Mouse (Mus musculus): ENCODE results near the gene B230118H07Rik.

The B230118H07Rik gene

DNA sequence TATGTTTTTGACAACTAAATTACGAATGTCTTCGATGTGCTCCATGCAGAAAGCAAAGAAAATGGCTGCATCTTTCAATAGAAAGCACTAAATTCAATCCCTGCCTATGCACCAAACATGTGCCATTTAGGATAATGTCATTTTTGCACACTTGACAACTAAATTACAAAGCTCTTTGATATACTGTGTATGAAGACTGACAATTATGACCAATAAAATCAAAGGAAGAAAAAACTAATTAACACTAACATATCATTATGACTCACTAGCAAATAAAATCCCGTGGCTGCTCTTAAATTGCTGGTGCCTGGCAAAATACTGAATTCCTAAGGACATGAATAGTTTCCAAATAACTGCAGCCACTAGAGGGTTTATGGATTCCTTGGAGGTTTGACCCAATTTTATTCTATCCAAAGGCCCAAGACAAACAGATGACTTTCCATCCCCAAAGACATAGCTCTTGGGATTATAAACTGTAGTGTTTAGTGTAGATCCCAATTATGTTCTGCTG is 9.4 kb downstream of the B230118H07Rik start:
- in situ Hi-C loops (cut with MboI; ENCODE audit: low sequenced_read_pairs) = no loop called here

DNA sequence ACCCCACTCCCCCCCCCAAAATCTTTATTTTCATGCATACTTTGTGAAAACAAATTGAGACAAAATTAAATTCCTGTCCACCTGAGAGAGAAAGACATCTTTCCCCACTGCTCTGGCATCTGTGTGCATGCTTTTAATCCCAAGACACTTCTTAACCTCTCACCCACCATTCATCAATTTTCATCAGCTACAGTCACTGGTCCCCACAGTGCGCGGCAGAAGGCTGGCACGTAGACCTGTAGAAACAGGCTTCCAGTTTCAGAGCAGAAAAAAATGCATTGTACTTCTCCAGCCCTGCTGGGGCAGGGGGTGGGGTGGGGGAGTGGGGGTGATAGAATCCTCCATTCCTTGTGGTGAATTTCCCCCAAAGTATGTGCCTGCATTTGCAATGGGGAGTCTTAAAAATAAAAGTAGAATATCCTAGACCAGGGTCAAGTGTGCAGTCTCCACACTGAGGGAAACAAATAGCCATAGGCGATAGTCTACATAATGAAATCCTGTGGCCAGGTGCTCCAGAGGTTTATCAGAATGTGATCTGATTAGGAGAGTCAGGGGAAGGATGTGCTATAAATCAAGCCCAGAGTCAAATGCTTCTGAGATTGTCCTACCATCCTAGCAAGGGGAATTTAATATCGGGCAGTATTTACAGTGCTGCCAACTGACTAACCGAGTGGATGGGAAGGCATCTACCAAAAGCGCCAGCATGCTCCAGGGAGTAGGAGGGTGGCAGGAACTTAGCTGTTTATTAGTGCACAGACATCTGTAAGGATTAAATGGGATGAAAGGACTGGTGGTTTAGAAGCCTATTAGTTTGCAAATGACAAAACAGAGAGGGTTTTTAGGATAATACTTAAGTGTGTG is 10.1 kb downstream of the B230118H07Rik start:
- in situ Hi-C loops (cut with MboI; ENCODE audit: low sequenced_read_pairs) = no loop called here

DNA sequence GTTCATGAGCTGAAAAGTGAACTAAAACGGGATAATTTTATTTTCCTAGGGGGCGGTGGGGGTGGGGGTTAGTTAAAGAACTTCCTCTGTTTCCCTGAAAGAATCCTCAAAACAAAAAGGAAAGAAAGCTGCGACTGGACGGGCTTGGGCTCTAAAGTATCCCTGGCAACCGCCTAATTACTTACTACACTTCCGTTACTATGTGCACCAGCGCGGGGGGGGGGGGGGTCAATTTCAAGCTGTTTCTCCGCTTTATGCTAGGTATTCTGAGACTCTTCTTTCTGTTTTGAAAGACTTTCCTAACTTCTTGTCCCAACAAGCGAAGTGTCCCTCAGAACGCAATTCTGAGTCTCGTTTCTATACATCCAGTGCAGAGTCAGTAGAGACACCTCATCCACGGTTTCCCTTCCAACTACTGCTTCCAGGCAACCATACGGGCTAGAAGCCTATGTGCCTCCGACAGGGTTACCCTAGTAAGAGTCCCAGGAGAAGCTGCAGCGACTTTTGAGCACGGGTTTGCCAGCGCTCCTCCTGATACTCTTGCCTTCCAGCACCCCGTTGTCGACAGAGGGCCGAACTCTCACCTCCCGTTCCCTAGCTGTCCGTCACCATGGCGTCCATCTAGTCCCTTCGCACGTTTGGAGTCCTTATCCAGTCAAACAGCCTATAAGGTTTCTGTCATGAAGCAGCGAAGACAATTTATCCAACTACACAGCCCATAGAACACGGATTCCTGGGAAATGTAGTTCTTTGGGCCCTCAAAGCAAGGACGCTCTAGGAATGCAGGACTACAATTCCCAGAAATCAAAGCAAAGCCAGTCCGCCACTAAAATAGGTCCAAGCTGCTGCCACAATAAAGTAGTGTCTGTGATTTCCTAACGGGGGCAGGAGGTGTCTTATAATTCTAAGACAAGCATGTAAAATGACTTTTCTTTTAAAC is 20.8 kb downstream of the B230118H07Rik start:
- in situ Hi-C loops (cut with MboI; ENCODE audit: low sequenced_read_pairs) = no loop called here

DNA sequence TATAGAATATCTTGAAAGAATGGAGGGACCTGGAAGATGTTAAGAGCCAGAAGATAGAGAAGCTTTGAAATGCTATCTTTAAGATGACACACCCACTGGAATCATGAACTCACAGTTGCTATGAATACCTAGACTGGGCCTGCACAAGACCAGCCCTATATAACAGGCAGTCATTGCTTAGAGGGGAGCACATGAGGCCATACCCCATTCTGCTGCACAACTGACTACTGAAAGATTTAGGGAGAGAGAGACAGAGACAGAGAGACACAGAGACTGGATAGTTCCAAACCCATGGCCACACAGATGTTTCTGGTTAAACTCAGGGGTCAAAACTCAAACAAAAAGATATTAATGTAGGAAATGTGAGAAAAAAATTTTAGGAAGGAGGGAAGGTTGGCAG is 22.1 kb downstream of the B230118H07Rik start:
- in situ Hi-C loops (cut with MboI; ENCODE audit: low sequenced_read_pairs) = no loop called here

DNA sequence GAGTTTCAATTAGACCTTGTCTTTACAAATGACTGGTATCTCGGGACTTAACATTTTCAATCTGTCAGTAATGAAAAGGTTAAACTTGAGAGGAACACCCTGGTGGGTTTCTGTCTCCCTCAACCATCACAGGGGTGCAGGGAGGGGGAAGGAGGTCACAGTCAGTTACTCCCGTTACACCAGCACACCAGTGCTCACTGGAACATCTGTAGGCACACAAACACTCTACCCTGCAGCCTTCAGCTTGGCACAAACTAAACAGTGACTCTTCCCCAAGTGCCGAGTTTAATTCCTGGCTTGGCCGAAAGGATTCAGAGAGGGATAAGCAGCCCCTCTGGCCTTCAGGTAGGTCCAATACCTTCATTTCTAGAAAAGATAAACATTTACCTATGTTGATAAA is 24.8 kb downstream of the B230118H07Rik start, which contains the start of gene Rag2:
TSS of gene Rag2 (plus strand) at position 193 of the 400 bp plus-strand sequence.
- in situ Hi-C loops (cut with MboI; ENCODE audit: low sequenced_read_pairs) = no loop called here

DNA sequence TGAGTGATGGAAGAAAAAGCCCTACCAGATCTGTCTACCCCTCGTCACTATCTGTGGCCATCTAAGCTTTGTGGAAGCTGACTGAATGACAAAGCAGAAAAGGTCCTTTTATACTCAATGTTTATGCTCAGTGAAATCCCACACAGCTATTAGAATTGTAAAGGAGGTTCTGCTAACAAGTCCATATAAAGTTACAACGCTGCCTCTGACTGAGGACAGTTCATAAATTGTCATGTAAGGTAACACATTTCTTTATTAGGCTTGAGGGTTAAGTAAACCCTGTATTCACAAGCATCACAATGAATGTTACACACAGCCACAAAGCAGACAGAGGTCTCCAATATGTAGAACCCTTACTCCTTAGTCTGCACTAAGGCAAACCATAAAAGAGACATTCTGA is 25.3 kb downstream of the B230118H07Rik start:
- in situ Hi-C loops (cut with MboI; ENCODE audit: low sequenced_read_pairs) = no loop called here

DNA sequence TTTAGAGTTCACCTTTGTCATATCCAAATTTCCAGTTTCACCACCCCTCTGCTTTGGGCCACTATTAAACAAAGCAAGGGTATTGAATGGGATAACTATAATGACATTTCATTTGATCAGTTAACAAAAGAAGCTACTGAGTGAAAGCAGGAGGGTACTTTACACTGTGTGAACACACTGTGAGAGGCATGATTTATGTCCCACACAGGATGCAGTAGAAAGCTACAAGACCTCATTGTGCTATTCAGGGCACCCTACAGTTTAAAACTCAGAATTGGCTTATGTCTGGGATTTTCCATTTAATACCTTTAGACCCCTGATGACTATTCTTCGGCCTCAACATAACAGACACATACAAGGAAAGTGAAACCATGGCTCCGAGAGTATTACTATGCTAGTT is 26.3 kb downstream of the B230118H07Rik start:
- in situ Hi-C loops (cut with MboI; ENCODE audit: low sequenced_read_pairs) = no loop called here

DNA sequence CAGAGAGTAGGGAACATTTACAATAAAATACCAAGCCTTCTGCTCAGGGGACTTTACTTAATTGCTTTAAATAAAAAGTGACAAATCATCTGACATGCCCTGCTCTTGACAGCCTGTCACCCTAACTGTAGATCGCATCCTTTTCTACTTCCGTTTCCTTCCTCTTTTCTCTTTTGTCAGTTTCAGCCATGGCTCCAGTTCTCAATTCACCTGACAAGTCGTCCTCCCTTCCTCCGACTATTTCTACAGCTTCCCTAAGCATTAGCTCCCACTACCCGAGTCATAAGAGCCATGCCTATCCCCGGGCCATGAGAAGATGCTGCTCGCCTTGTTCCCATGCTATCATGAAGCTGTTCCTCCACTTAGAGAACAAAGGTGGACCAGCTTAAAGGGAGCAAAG is 27.7 kb downstream of the B230118H07Rik start:
- in situ Hi-C loops (cut with MboI; ENCODE audit: low sequenced_read_pairs) = no loop called here

DNA sequence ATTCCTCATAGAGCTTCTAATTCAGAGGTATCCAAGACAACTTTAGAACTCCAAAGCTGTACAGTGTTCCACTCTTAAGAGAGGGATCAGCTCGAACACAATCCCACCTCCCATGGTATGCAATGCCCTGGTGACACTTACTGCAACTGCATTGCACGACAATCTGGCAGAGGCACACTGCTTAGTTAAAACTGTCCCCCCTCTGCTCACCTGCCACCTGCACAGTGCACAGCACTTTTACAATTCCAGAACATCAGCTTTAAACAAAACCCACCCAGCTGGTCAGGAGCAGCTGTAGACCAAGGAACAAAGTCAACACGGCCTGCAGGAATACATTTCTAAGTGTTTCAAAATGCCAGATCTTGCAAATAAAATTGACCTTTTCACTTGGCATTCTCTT is 28.4 kb downstream of the B230118H07Rik start:
- in situ Hi-C loops (cut with MboI; ENCODE audit: low sequenced_read_pairs) = no loop called here

DNA sequence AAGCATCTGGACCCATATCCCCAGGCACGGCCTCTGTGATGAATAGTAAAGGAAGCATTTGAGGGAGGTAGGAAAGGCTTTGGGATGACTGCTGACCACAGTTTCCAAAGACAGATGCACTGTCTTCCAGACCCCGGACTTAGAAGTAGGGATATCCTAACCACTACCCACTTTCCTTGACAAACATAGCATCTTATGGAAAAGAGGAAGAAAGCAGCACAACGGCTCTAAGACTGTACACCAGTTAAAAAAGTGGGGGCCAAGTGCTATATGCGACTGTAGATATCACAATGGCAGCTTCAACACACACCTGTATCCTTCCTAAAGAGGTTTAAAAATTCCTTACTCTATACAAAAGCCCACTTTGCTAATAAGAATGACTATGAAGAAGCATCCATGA is 31.0 kb downstream of the B230118H07Rik start:
- in situ Hi-C loops (cut with MboI; ENCODE audit: low sequenced_read_pairs) = no loop called here

DNA sequence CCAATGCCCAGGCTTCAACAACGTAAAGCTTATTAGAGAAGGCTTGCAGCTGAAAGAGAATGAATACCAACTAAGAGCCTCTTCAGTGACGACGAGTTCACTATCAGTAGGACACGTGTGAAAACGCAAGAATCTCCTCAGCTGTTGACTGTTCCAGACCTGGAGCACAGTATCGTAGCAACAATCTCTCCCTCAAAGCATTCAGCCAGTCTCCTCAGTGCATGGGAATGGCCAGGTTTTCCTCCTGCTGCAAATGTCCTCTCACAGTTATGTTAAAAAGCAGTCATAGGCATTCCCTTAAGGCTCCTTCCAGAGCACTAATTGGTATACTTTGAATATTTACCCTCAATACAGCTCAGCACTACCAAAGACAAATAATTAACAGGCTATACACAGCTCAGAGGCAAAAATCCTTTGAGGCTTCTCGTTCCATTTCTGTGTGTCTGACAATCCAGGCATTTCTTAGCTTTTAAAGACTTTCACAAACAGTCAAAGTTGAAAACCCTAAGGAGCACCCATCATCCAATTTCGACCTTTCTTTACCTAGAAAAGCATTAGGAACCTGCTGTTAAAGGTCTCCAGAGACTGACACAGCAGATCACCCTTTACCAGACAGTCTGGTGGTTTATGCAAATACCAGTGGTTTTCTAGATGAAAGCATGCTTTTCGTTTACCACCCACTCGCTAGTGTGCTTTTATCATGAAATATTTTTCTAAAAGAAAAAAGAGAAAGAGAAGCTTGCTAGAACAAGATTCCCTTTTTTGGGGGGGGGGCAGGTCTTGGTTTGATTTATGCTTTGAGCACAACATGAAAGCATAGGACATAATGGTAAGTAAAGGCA is 33.6 kb downstream of the B230118H07Rik start:
- in situ Hi-C loops (cut with MboI; ENCODE audit: low sequenced_read_pairs) = no loop called here

DNA sequence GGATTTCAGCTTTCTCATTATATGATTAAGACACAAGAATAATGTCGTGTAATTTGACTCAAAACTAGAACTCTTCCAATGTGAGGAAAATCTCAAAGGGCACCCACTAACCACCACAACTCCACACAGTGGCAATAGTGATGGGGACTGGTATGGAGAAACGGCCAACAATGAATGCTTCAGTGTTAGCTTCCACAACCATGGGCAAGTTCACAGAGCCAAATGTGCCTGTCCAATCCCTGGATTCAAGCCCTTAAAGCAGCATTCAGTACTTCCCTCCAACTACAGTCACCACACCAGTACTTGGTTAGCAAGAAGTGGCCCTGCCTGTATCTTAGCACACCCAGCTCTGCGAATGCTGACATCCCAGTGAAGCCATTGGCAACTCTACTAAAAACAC is 38.5 kb downstream of the B230118H07Rik start:
- in situ Hi-C loops (cut with MboI; ENCODE audit: low sequenced_read_pairs) = no loop called here

DNA sequence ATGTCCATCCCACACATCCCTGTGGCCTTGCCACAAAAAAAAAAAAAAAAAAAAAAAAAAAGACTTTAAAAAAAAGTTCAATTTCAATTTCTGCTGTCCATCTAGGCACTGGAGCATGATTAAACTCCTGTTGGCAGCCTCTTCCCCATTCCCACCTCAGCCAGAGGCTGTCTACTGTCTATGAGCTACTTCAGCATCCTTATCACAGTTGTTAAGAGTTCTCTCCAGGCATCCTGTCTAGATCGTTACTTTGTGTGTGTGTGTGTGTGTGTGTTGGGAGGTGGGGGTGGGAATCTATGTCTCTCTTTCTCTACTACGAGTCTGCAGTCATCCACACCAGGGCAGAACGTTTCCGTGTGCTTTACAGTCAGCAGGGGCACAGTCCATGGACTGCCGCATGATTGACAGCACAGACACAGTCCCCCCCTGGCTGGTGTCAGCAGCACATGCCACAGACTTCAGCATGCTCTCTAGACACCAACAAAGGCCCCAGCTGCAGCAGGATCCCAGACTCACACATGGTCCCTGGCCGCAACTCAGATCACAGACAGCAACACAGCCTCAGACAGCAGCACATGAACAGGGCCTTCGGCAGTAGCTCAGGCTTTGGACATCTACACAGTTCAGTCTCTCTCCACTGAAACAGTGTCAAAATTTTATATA is 41.0 kb downstream of the B230118H07Rik start:
- in situ Hi-C loops (cut with MboI; ENCODE audit: low sequenced_read_pairs) = no loop called here

DNA sequence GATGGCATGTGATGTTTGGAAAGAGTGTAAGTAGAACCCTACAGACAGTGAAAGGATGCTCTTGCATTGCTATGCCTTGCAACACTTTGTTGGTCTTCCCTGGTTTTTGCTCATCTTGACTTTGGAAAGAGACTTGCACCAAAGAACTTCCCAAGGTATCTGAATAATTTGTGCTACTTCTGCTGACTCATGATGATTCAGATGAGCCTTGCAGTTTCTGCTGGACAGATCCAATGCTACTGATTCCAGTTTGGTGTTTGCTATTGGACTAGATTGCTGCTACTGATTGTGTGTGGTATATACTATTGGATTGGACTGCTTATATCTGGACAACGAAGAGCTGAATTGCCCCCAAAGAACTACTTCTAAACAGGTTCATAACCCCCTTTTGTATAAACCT is 46.2 kb downstream of the B230118H07Rik start:
- in situ Hi-C loops (cut with MboI; ENCODE audit: low sequenced_read_pairs) = no loop called here

DNA sequence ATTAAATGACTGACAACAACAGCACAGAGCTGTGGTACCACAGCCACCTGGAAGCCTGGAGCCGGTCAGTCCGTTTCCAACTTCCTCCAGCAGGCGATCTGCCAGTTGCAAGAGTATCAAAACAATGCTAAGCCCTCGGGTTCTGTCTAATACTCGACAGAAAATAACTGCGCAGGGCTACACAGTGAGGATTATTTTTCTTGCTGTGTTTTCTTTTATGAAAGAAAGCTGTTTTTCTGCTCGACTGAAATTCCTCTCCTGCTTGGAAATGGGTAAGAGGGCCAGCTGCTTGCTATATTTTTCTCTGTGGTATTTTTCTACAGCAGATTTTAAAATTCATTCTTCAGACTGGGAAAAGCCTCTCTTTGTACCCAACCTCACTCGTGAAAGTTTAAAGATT is 48.6 kb downstream of the B230118H07Rik start:
- in situ Hi-C loops (cut with MboI; ENCODE audit: low sequenced_read_pairs) = no loop called here

DNA sequence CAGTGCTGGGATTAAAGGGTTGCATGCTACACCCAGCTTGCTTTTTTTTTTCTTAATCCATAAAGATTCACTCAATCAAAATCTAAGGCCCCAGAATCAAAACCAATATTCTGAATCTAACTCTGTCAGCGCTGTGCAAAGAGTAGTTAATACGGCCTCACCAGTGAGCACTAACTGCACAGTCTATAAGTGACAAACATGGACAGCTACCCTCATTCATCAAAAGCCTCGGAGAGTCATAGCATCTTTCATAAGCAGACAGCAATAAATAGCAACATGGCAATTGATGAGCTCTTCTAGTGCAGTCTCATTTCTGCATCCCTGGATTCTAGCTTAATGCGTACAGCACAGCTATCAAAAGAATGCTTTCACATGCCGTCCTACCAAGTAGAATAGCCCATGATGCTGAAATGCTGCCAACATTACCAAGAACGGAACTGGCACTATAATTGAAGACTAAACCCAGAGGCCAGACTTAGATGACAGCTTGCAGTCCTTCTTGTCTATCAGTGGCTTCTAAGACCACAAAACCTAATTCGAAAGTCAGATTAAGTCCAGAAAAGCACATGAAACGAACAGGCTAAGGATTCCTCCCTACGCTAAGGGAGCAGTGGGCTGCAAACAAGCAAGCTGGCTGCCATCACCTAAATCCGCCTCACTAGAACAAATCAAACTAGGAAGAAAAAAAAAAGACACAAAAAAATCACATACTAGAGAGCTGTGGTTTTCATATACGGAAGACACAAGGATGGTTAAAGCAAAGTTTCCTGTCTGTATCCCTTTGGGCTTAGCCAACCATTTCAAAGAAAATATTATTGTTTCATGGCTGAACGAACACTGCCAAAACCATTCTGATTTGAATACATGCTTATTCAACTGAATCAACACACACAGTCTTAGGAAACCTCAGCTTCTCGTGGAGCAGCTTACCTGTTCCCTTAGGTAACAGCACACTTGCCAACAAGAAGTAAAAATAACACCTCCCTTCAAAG is 50.8 kb downstream of the B230118H07Rik start:
- in situ Hi-C loops (cut with MboI; ENCODE audit: low sequenced_read_pairs) = no loop called here

DNA sequence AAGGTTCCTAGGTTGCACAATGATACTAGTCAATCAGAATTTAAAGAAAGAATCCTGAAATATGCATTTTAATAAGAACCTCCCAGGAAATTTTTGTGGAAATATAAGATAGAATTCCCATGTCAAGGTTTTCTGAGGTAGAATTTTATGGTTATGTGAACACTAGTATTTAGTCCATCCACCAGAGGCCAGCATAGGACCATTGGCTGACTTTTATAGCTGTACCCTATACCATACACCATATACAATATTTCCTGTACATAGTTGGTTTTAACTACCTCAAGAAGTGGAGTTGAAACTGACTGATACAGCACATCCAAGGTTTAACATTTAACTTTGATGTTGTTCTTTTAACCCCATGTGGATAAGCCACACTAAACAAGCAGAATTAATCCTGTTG is 52.1 kb downstream of the B230118H07Rik start:
- in situ Hi-C loops (cut with MboI; ENCODE audit: low sequenced_read_pairs) = no loop called here

DNA sequence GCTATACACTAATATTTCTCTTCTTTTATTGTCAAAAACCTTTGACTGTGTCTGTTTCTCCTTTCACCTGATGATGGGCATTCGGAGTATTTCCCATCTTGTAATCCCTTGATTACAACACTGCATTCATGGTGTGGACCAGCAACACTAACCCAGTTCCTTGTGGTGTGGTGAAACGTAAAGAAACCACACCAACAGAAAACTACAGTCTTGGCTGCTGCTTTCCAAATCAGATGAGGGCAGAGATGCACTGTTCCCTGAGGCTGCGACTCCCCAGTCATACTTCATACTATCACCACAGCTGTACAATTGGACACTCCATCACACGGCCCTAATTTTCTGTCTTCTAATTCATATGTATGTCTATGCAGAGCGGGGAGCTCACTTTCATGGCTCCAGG is 54.7 kb downstream of the B230118H07Rik start:
- in situ Hi-C loops (cut with MboI; ENCODE audit: low sequenced_read_pairs) = no loop called here

DNA sequence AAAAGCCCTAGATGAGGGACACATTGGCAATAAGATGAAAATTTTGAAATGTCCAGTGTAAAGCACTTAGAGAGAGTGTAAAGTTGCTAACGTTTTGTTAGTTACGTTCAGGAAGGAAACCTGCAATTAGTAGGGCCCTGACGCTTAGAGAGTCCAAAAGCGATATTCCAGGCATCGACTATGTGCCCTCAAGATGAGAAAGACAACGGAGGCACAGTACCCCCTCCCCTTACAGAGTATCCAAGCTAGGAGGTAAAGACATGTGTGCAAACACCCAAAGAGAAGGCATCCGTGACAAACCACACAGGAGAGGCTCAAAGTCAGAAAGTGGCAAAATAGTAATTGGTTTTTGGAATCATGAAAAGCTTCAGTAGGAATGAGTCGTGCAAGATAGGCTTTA is 56.4 kb downstream of the B230118H07Rik start:
- in situ Hi-C loops (cut with MboI; ENCODE audit: low sequenced_read_pairs) = no loop called here

Data from CH12F3 (cell line).